Mouse (Mus musculus) hindbrain, embryonic 14.5 days (tissue): ENCODE measurements at regions not wholly inside any gene's neighbourhood (a gene's known extent, or its start where the extent isn't known, plus 50 kb on each side); places are given as distances from the start of the nearest gene placed in this dataset. TPM values are rescaled to one million over a fixed set of nuclear protein-coding genes. Genes with fewer than 3 reads are reported as not detected.

Source experiments
- ATAC-seq: fragments of 200-750 bp; cut with Nextera tagmentation; 2 replicates; pipeline ENCODE4 v1.8.0; 2017; ENCODE audit warnings: moderate number of reproducible peaks, mild to moderate bottlenecking, moderate TSS enrichment, moderate library complexity; ENCODE audit not compliant: low FRiP score
- DNase-seq: peaks from one replicate; pipeline ENCODE4 v3.0.0-alpha.2; 2015; ENCODE audit warnings: low spot score
- H3K27ac ChIP-seq: fragments of 300-500 bp; sonication (generic); 2 replicates; pipeline ENCODE4 v1.5.1; 2014; ENCODE audit warnings: mild to moderate bottlenecking, moderate library complexity
- H3K27me3 ChIP-seq: fragments of 300-500 bp; sonication (generic); 2 replicates; pipeline ENCODE4 v1.6.1; 2014; ENCODE audit warnings: mild to moderate bottlenecking, low read length, mixed read lengths; ENCODE audit not compliant: control insufficient read depth, insufficient read depth
- H3K36me3 ChIP-seq: fragments of 300-500 bp; sonication (generic); replicated peaks from 2 replicates; pipeline ENCODE4 v1.6.1; 2014; ENCODE audit not compliant: control insufficient read depth, insufficient read depth
- H3K4me1 ChIP-seq: fragments of 300-500 bp; sonication (generic); replicated peaks from 2 replicates; pipeline ENCODE4 v1.6.1; 2014; ENCODE audit warnings: antibody characterized with exemption, low read length, mixed read lengths; ENCODE audit not compliant: control insufficient read depth, insufficient read depth
- H3K4me2 ChIP-seq: fragments of 300-500 bp; sonication (generic); replicated peaks from 2 replicates; pipeline ENCODE4 v1.6.1; 2014; ENCODE audit warnings: mild to moderate bottlenecking, moderate library complexity
- H3K4me3 ChIP-seq: fragments of 300-500 bp; sonication (generic); replicated peaks from 2 replicates; pipeline ENCODE4 v1.5.1; 2014; ENCODE audit warnings: mild to moderate bottlenecking, low read length
- H3K9ac ChIP-seq: fragments of 300-500 bp; sonication (generic); 2 replicates; pipeline ENCODE4 v1.6.1; 2014
- H3K9me3 ChIP-seq: fragments of 300-500 bp; sonication (generic); 2 replicates; pipeline ENCODE4 v1.6.1; 2016; ENCODE audit warnings: low read length; ENCODE audit not compliant: control insufficient read depth
- WGBS: fragments of 180-500 bp; shearing (Covaris S2); extraction: QIAGEN DNeasy Blood & Tissue Kit; methylation state at CpG from one replicate; pipeline ENCODE4 v1.1.7; 2014; 5-methylcytosine and 5-hydroxymethylcytosine counted together
- microRNA-seq: library from miRNA; unstranded; fragments of <30 nt; microRNA quantifications from one replicate; pipeline ENCODE4, GENCODE M21; 2016

DNA sequence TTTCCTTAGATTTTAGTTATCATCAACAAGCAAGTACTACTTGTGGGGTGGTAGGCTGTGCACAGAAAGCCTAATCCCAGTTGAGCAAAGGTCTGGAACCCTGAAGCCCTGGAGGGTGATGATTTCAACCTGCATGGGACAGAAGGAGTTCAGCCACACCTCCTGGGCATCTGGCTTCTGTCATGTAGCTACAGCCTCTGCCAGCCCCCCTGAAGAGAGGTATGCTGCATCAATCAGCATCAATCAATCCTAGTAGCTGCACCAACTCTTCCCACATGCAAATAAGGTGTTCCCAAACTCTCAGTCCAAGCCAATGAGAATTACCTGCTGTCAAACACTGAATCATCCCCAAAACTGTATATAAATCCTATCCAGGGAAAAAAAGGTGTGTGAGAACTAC is 779.8 kb downstream of the Tlr4 start:
- Histone ChIP-seq H3K4me1 (no peaks in the 10 kb centered on the region), H3K27me3 (no peaks in the 10 kb centered on the region), H3K9me3 (no peaks in the 10 kb centered on the region), H3K36me3 (no peaks in the 10 kb centered on the region), H3K4me3 (no peak overlapping the region), H3K4me2 (no peak overlapping the region), H3K9ac (no peak overlapping the region), H3K27ac (no peak overlapping the region)
- ATAC-seq = no peak
- DNase-seq = no peak

DNA sequence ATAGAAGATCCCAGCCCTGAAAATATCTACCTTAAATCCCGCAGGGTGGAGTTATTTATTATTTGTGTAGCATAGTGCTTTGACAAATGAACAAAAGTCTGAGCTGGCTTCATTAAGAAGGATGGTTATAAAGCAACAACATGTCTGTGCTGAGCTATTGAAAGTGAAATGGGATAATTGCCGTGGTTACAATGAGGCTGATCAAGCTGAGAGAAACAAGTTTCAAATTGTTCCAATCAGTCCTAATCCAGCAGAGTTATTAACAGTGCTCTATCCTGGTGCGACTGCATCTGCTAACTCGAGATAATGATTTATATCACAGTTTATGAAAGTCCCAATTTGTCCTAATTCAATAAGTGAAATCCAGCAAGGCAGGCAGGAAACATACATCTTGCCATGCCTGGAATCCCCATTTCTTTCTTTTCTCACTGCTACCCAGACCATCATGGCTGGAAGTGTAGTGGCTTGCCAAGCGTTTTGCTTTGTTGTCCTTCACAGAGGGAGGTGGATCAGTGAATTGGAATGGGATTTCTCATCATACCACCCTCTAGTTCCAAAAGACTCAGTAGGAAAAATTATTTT is 787.2 kb downstream of the Tlr4 start:
- H3K9ac ChIP-seq = no peak overlapping the region
- H3K4me1 ChIP-seq = no peaks in the 10 kb centered on the region
- no peaks in the 10 kb centered on the region for H3K27me3 ChIP-seq
- no peak overlapping the region for H3K4me2 ChIP-seq
- no peak overlapping the region for H3K4me3 ChIP-seq
- H3K9me3 ChIP-seq = no peaks in the 10 kb centered on the region
- DNase-seq = no peak
- H3K27ac ChIP-seq = no peak overlapping the region
- ATAC-seq = peak; percentile 77
- 49% methylated on average over 5 of the region's 5 CpGs for WGBS
- H3K36me3 ChIP-seq = no peaks in the 10 kb centered on the region

DNA sequence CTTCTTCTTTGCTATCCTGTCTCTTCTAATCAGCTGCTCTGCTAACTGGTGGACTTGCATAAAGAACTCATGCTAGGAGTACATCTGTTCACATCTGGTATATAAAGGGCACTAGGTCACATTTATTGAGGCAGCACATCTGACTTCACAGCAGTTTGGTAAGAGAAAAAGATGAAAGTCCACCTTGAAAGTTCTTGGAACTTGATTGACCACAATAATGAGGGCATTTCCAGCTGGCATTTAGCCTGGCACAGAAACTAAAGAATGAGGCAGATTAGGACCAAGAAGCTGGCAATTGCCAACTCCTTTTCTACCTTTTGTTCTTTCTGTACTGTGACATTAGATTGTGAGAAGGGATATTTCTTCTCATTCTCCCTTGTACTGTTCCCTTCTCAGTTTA is 799.3 kb downstream of the Tlr4 start:
- Histone ChIP-seq H3K4me1 (no peaks in the 10 kb centered on the region), H3K9me3 (no peaks in the 10 kb centered on the region), H3K27me3 (no peaks in the 10 kb centered on the region), H3K9ac (no peak overlapping the region), H3K36me3 (no peaks in the 10 kb centered on the region), H3K4me3 (no peak overlapping the region), H3K4me2 (no peak overlapping the region), H3K27ac (no peak overlapping the region)
- DNase-seq (no peak), ATAC-seq (no peak)

DNA sequence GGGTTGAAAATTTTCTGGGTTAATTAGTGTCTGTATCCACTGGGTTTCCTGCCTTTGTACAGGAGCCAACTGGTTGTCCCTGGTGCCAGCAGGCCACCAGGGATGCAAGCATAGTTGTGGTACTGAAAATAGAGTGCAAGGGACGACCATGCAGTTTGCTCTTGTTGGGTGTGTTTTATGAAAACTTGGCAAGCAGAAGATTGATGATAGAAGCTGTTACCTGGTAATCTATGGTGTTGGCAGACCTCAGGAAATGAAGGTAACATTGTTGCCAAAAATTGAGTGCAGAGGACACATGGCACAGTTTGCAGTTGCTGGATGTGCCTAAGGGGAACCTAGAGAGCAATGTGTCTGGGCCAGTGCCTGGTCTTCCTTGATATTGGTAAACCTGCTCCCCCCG is 818.7 kb downstream of the Tlr4 start:
- Histone ChIP-seq H3K4me2 (no peak overlapping the region), H3K9me3 (no peaks in the 10 kb centered on the region), H3K9ac (no peak overlapping the region), H3K4me1 (no peaks in the 10 kb centered on the region), H3K27ac (no peak overlapping the region), H3K36me3 (no peaks in the 10 kb centered on the region), H3K4me3 (no peak overlapping the region), H3K27me3 (no peaks in the 10 kb centered on the region)
- WGBS = 70% methylated on average over 2 of the region's 2 CpGs
- no peak for DNase-seq
- ATAC-seq = no peak

DNA sequence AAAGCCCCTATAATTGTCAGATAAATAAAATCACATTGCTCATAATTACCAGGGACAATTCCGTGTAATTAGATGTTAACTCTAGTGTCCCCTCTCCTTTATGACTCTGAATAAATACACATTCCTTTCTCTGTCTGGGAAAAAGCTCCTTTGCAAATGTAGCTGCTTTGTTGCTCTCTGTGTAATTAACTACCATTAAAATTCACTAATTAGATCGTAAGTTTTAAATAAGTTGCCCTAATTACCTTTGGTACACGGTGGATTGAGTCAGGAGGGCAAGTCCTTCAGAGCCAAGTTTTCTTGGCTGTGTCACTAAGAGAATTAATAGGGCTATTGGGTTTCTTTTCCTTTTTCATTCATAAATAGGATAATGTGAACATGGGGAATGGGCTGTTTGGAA is 834.7 kb downstream of the Tlr4 start:
- 48% methylated on average over 3 of the region's 3 CpGs for WGBS
- H3K36me3 ChIP-seq = no peaks in the 10 kb centered on the region
- H3K27ac ChIP-seq = no peak overlapping the region
- no peak overlapping the region for H3K4me2 ChIP-seq
- no peaks in the 10 kb centered on the region for H3K4me1 ChIP-seq
- H3K4me3 ChIP-seq = no peak overlapping the region
- DNase-seq = no peak
- H3K9ac ChIP-seq = no peak overlapping the region
- H3K27me3 ChIP-seq = no peaks in the 10 kb centered on the region
- no peak; the same call in 1 of the 2 replicates for ATAC-seq
- no peaks in the 10 kb centered on the region for H3K9me3 ChIP-seq

DNA sequence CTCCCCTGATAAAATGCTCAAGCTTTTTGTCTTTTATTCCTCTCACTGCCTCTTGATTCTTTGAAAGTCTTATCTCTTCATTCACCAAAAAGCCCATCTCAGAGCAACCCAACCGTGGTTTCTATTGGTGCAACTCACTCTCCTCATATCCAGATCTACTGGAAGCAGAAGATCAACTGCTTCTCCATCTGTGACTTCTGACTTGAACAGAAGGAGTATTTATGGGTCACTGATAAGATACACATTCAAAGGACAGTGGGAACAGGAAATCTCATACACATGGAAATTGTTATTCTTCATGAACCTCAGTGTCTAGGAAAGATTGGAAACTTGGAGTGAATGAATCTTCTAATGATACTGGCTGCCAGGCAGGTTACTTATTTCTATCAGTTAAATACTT is 846.6 kb downstream of the Tlr4 start:
- Histone ChIP-seq H3K9ac (no peak overlapping the region), H3K9me3 (no peaks in the 10 kb centered on the region), H3K4me2 (no peak overlapping the region), H3K27ac (no peak overlapping the region), H3K27me3 (no peaks in the 10 kb centered on the region), H3K4me3 (no peak overlapping the region), H3K36me3 (no peaks in the 10 kb centered on the region), H3K4me1 (no peaks in the 10 kb centered on the region)
- no peak for ATAC-seq
- DNase-seq = no peak
- 80% methylated on average over 1 of the region's 1 CpGs for WGBS

DNA sequence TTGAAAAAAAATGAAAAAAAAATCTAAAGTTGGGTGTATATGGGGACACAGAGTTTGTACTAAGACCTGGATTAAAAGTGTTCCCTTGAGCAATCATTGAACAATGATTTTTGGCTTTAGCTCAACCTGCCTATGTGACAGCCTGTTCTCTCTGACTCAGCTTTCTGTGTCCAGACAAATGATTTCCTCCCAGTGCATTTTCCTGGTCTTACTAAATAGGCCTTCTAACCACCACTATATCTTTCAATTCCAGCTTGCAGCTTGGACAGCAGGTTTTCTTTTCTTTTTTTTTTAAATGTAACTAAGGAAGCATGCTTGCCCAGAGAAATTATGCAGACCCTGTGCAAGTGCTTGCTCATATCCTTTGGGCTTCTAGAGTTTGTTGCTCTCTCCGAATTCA is 850.2 kb downstream of the Tlr4 start:
- no peaks in the 10 kb centered on the region for H3K4me1 ChIP-seq
- ATAC-seq (no peak), DNase-seq (no peak)
- no peak overlapping the region for H3K27ac ChIP-seq
- no peaks in the 10 kb centered on the region for H3K9me3 ChIP-seq
- WGBS = 89% methylated on average over 1 of the region's 1 CpGs
- H3K36me3 ChIP-seq = no peaks in the 10 kb centered on the region
- no peak overlapping the region for H3K4me3 ChIP-seq
- H3K4me2 ChIP-seq = no peak overlapping the region
- H3K27me3 ChIP-seq = no peaks in the 10 kb centered on the region
- H3K9ac ChIP-seq = no peak overlapping the region

DNA sequence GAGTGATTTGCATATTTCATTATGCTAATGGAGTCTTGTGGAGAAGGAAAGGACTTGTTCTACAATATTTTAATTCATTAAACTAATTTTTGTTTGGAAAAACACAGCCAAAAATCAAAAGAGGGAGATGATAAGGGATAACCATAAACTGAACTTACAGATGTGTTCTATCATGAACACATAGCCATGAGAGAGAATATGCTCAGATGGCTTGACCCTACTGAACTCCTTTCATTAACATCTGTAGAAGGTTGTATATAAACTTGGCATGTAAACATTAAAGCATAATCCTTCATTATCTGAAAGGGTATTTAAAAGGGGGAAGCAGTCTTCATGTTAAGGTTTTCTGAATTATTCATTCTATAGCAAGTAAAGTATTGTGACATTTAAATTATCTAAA is 871.1 kb downstream of the Tlr4 start:
- H3K4me2 ChIP-seq = no peak overlapping the region
- no peaks in the 10 kb centered on the region for H3K27me3 ChIP-seq
- no peak overlapping the region for H3K9ac ChIP-seq
- no peaks in the 10 kb centered on the region for H3K4me1 ChIP-seq
- H3K4me3 ChIP-seq = no peak overlapping the region
- ATAC-seq (no peak), DNase-seq (no peak)
- H3K36me3 ChIP-seq = no peaks in the 10 kb centered on the region
- no peaks in the 10 kb centered on the region for H3K9me3 ChIP-seq
- H3K27ac ChIP-seq = no peak overlapping the region

Small RNAs in the stretch of these regions (microRNA-seq; reads per million reads assigned to microRNA genes)
- not detected for gene Gm44497
